Mouse (Mus musculus): Measurements from ENCODE around the gene Camk1d.

Camk1d gene

GRCm38 (mm10) chr2:5661946-5662345, 52.4 kb downstream of the Camk1d start:
- no peak for DNase-seq (ENCODE audit: low read depth)

GRCm38 (mm10) chr2:5658000-5658399, 56.3 kb downstream of the Camk1d start:
- DNase-seq (ENCODE audit: low read depth): no peak

- no peak for DNase-seq (ENCODE audit: low read depth)
Observed at GRCm38 (mm10) chr2:5656326-5656725, 58.0 kb downstream of the Camk1d start.

- no peak for DNase-seq (ENCODE audit: low read depth)
Observed at GRCm38 (mm10) chr2:5652071-5652470, 62.2 kb downstream of the Camk1d start.

- DNase-seq (ENCODE audit: low read depth): no peak
Observed at GRCm38 (mm10) chr2:5651285-5651870, 62.9 kb downstream of the Camk1d start.

GRCm38 (mm10) chr2:5649226-5649625, 65.1 kb downstream of the Camk1d start:
- no peak for DNase-seq (ENCODE audit: low read depth)

- no peak for DNase-seq (ENCODE audit: low read depth)
Observed at GRCm38 (mm10) chr2:5648764-5649163, 65.6 kb downstream of the Camk1d start.

- DNase-seq (ENCODE audit: low read depth): no peak
Observed at GRCm38 (mm10) chr2:5646322-5646721, 68.0 kb downstream of the Camk1d start.

GRCm38 (mm10) chr2:5645584-5645983, 68.7 kb downstream of the Camk1d start:
- no peak for DNase-seq (ENCODE audit: low read depth)

GRCm38 (mm10) chr2:5643937-5644336, 70.4 kb downstream of the Camk1d start:
- no peak for DNase-seq (ENCODE audit: low read depth)

- DNase-seq (ENCODE audit: low read depth): peak; percentile 35
Observed at GRCm38 (mm10) chr2:5643226-5643625, 71.1 kb downstream of the Camk1d start.

- DNase-seq (ENCODE audit: low read depth): peak; percentile 71
Observed at GRCm38 (mm10) chr2:5642624-5643023, 71.7 kb downstream of the Camk1d start.

GRCm38 (mm10) chr2:5641678-5642077, 72.6 kb downstream of the Camk1d start:
- DNase-seq (ENCODE audit: low read depth): no peak

GRCm38 (mm10) chr2:5640586-5640985, 73.7 kb downstream of the Camk1d start:
- no peak for DNase-seq (ENCODE audit: low read depth)

GRCm38 (mm10) chr2:5636801-5637742, 77.2 kb downstream of the Camk1d start:
- DNase-seq (ENCODE audit: low read depth): no peak

GRCm38 (mm10) chr2:5632355-5632684, 82.0 kb downstream of the Camk1d start:
- no peak for DNase-seq (ENCODE audit: low read depth)

- DNase-seq (ENCODE audit: low read depth): no peak
Observed at GRCm38 (mm10) chr2:5631676-5632354, 82.5 kb downstream of the Camk1d start.

- DNase-seq (ENCODE audit: low read depth): no peak
Observed at GRCm38 (mm10) chr2:5630710-5631109, 83.6 kb downstream of the Camk1d start.

GRCm38 (mm10) chr2:5624379-5624778, 89.9 kb downstream of the Camk1d start:
- DNase-seq (ENCODE audit: low read depth): no peak

GRCm38 (mm10) chr2:5618361-5618896, 95.9 kb downstream of the Camk1d start:
- DNase-seq (ENCODE audit: low read depth): no peak

- DNase-seq (ENCODE audit: low read depth): peak; percentile 47
Observed at GRCm38 (mm10) chr2:5614896-5615295, 99.4 kb downstream of the Camk1d start.

- DNase-seq (ENCODE audit: low read depth): peak; percentile 9
Observed at GRCm38 (mm10) chr2:5614308-5614705, 100.0 kb downstream of the Camk1d start.
